Mouse (Mus musculus): Measurements from ENCODE around the gene Rnase12.

Rnase12 gene

GRCm38 (mm10) chr14:51083805-51084204 lies 26.3 kb upstream of the Rnase12 start:
- DNase-seq, result no peak

- peak; percentile 58 for DNase-seq
Measured at GRCm38 (mm10) chr14:51082599-51083581, 25.4 kb upstream of the Rnase12 start.

- DNase-seq, result no peak
Measured at GRCm38 (mm10) chr14:51081035-51081434, 23.6 kb upstream of the Rnase12 start.

GRCm38 (mm10) chr14:51079180-51079579 lies 21.7 kb upstream of the Rnase12 start:
- no peak for DNase-seq

- no peak for DNase-seq
Measured at GRCm38 (mm10) chr14:51074335-51074734, 16.9 kb upstream of the Rnase12 start, which contains the start of gene Olfr750. Gene Olfr750, minus strand, starts transcription at chr14:51074435.

GRCm38 (mm10) chr14:51069617-51070016 lies 12.2 kb upstream of the Rnase12 start:
- peak; percentile 26 for DNase-seq

GRCm38 (mm10) chr14:51068956-51069355 lies 11.5 kb upstream of the Rnase12 start:
- no peak for DNase-seq

GRCm38 (mm10) chr14:51060761-51061160 lies 3.3 kb upstream of the Rnase12 start:
- DNase-seq, result no peak

GRCm38 (mm10) chr14:51054243-51055237 lies 2.9 kb downstream of the Rnase12 start:
- no peak for DNase-seq

GRCm38 (mm10) chr14:51053176-51053575 lies 4.3 kb downstream of the Rnase12 start:
- DNase-seq, result no peak

GRCm38 (mm10) chr14:51051941-51052340 lies 5.5 kb downstream of the Rnase12 start:
- no peak for DNase-seq

- no peak for DNase-seq
Measured at GRCm38 (mm10) chr14:51050063-51050462, 7.4 kb downstream of the Rnase12 start, which contains the start of gene Rnase11. Gene Rnase11, minus strand, starts transcription at chr14:51050163.

GRCm38 (mm10) chr14:51047846-51048245 lies 9.6 kb downstream of the Rnase12 start:
- DNase-seq, result no peak

GRCm38 (mm10) chr14:51041769-51042168 lies 15.7 kb downstream of the Rnase12 start, which contains the start of gene Rnase9:
Gene Rnase9, minus strand, starts transcription at chr14:51041869.
- no peak for DNase-seq

- no peak for DNase-seq
Measured at GRCm38 (mm10) chr14:51036214-51036613, 21.2 kb downstream of the Rnase12 start.

GRCm38 (mm10) chr14:51035206-51035605 lies 22.3 kb downstream of the Rnase12 start:
- DNase-seq, result no peak

GRCm38 (mm10) chr14:51027387-51028155 lies 29.9 kb downstream of the Rnase12 start:
- no peak for DNase-seq

- peak; percentile 62 for DNase-seq
Measured at GRCm38 (mm10) chr14:51026391-51027133, 30.9 kb downstream of the Rnase12 start.

GRCm38 (mm10) chr14:51024820-51025219 lies 32.6 kb downstream of the Rnase12 start:
- DNase-seq, result no peak

- DNase-seq, result no peak
Measured at GRCm38 (mm10) chr14:51023457-51023856, 34.0 kb downstream of the Rnase12 start.

GRCm38 (mm10) chr14:51017256-51017655 lies 40.2 kb downstream of the Rnase12 start:
- DNase-seq, result no peak
